Mouse (Mus musculus) thymus, postnatal 4 days (tissue): ENCODE data around the gene Sfxn1.

Experiments used
- DNase-seq: peaks from one replicate; pipeline ENCODE4 v3.0.0; 2021

Sfxn1 gene

DNA sequence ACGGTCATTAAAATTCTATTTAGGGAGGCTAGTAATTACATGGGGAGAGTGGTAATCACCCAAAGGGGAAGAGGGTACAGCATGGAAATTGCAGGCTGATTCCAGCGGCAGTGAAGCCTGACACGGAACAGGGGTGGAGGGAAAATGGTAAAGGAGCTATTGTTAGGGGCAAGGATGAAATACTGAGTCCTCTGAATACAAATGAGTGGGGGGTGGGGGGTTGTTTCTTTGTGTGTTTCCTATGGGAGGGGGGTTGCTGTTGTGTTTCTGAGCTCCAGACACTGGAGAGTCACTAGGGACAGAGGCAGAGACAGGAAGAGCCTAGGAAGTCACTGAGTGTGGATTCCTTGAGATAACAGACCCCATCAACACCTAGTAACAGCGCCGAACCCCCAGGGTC, 72.1 kb downstream of the Sfxn1 start:
- no peak for DNase-seq

- DNase-seq: no peak
These were observed 73.0 kb downstream of the Sfxn1 start for GRCm38 (mm10) chr13:54144624-54145023.

GRCm38 (mm10) chr13:54147328-54147727, 75.7 kb downstream of the Sfxn1 start:
- DNase-seq: peak; percentile 35

DNA sequence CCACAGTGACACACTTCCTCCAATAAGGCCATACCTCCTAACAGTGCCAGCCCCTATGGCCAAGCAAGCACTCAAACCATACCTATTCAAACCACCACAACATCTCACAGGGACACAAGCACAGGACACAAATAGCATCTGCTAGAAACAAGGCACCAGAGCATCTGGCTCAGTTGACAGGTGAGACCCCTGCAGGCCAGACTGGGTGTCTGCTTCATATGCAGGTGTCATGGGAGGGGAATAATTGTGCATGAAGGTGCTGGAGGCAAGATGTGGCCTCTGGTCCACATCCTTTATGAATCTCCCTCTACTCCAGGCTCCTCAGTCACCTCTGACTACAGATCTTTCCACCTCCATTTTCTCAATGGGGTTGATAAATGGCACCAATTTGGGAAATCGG, 80.8 kb downstream of the Sfxn1 start:
- DNase-seq: peak; percentile 10

DNA sequence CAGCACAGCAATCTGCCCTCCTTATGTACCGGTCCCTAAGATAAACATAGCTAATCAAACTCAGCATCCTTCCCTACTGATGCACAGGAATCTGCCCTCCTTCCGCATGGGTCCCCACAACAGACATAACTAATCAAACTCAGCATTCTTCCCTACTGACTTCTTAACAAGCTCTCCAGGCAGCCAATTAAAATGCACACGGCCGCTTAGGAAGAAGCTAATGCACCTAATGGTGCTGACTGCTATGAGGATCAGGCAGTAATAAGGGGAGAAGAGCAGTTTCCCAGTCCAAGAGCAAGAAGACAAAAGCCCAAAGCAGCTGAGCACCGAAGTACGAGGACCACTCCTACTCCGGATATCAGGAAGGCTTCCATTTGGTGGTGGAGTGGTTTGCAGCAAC, 81.2 kb downstream of the Sfxn1 start:
- DNase-seq: no peak

- no peak for DNase-seq
These were observed 82.1 kb downstream of the Sfxn1 start for GRCm38 (mm10) chr13:54153672-54154218.

DNA sequence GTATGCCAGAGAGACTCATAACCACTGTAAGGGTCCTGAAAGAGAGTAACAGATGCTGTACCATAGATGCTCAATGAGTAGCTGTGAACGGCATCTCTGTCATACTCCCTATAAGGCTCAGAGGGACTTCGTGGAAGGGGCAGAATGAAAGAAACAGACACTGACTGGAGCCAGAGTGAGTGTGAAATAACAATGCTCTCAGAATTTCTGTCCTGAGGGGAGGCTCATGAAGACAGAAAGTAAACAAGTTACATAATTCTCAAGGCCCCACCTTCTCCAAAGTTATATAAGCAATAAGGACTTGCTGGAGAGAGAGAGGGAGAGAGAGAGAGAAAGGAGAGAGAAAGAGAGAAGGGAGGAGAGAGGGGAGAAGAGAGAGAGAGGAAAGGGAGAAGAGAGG, 84.2 kb downstream of the Sfxn1 start:
- no peak for DNase-seq
